Mouse (Mus musculus): Measurements from ENCODE around the gene Patj.

DNA sequence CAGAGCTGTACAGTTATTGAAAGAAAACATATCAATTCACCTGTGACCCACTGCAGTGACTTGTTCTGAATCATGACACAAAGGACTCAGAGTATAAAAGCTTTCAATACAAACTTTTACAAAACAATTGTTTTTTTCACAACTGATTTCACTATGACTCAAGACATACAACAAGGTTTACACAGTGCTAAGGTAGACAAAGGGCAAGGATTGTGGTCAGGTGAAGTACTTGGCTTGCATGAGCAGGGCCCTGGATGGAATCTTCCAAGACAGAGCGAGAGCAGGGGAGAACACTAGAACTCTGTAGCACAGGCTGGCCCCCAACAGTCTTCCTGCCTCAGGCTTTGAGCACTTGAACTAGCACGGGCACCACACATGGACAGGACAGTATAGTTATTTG lies 18.6 kb upstream of the Patj start:
- no peak for TF ChIP-seq CTCF (IDR thresholded peaks at IDR 0.05; ENCODE audit: borderline replicate concordance, extremely low read depth, insufficient read depth, insufficient read length)
- no peak for TF ChIP-seq POLR2A (IDR thresholded peaks at IDR 0.05; ENCODE audit: borderline replicate concordance, extremely low read depth, insufficient read depth, insufficient read length, poor library complexity, severe bottlenecking)

Data from brain, embryonic 14.5 days (tissue).